Mouse (Mus musculus): ENCODE measurements around the gene Slc44a2.
A peak's percentile ranks its signal among the peaks of the same experiment; 100 is the strongest.
"Not testable (repeated sequence)": the region's sequence is repeated elsewhere in the genome, so short reads cannot be mapped to it uniquely, and the experiment has no call there.

Gene Slc44a2

GRCm38 (mm10) chr9:21309150-21309741 is 11.3 kb upstream of the Slc44a2 start:
- DNase-seq: peak; percentile 57 to 58

GRCm38 (mm10) chr9:21311695-21312094 is 8.8 kb upstream of the Slc44a2 start:
- DNase-seq: no peak

- DNase-seq: no peak
Measured at GRCm38 (mm10) chr9:21312134-21312533, 8.4 kb upstream of the Slc44a2 start, which contains the start of gene Ap1m2. TSS of gene Ap1m2 (minus strand) at chr9:21312337.

GRCm38 (mm10) chr9:21313394-21313793 is 7.1 kb upstream of the Slc44a2 start:
- DNase-seq: peak; percentile 94 to 95

DNA sequence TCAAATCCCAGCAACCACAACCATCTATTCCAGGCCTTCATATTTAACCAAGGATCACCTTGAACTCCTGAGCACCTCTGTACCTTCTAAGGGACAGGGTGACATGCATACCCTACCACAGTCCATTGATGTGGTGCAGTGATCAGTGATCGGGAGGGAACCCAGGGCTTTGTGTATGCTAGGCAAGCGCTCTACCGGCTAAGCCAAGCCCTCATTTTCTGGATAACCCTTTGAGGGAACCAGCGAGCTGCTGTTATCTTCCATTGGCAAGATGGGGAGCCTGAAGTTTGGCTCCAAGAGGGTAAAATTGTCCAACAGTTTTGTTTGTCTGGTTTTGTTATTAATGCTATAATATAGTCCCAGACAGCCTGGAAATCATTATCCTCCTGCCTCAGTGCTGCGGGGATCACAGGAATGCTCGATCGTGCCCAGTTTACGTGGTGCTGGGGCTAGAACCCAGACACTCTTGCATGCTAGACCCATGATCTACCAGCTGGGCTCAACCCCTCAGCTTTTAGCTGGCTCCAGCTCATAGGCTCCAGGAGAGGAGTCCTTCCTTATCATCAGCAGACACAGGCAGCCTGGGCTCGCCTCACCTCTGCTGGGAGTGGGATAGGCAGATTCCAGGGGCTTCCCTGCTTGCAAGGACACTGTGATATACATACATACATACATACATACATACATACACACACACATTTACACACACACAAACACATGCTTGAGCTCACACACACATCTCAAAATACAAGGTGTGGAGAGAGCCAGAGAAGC is 5.9 kb upstream of the Slc44a2 start:
- DNase-seq: no peak

GRCm38 (mm10) chr9:21315421-21315820 is 5.1 kb upstream of the Slc44a2 start:
- no peak for DNase-seq

- peak; percentile 20 to 29 for DNase-seq
Measured at GRCm38 (mm10) chr9:21316696-21317095, 3.8 kb upstream of the Slc44a2 start.

DNA sequence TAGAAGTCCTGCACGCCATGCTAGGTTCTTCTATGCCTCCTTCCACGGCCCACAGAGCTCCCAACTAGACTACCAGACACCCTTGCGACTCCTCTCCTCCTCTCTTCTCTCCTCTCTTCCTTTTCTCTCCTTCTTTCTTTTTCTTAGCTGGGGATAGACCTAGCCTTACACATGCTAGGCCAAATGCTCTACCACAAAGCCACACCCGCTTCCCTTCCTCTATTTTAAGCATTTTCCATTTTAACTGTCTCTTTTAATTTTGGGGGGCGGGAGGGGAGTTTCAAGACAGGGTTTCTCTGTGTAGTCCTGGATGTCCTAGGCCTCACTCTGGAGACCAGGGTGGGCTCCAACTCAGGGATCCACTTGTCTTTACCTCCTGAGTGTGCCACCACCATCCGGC is 1.7 kb upstream of the Slc44a2 start:
- DNase-seq: no peak

DNA sequence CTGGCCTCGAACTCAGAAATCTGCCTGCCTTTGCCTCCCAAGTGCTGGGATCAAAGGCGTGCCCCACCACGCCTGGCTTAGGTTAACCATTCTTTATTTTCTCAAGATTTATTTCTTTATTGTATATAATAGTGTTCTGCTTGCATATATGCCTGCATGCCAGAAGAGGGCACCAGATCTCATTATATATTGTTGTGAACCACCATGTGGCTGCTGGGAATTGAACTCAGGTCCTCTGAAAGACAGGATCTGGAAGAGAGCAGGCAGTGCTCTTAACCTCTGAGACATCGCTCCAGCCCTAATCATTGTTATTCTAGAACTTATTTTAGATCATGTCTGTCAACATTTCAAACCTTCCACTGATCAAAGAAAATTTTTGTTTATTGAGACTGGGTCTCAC is 995 bp upstream of the Slc44a2 start:
- DNase-seq: no peak

GRCm38 (mm10) chr9:21320280-21320618 is 249 bp upstream of the Slc44a2 start:
- no peak for DNase-seq

GRCm38 (mm10) chr9:21321513-21321835 is 976 bp downstream of the Slc44a2 start:
- DNase-seq: peak; percentile 72 to 74

GRCm38 (mm10) chr9:21322211-21322916 is 1.9 kb downstream of the Slc44a2 start:
- peak; percentile 37 to 38 for DNase-seq

DNA sequence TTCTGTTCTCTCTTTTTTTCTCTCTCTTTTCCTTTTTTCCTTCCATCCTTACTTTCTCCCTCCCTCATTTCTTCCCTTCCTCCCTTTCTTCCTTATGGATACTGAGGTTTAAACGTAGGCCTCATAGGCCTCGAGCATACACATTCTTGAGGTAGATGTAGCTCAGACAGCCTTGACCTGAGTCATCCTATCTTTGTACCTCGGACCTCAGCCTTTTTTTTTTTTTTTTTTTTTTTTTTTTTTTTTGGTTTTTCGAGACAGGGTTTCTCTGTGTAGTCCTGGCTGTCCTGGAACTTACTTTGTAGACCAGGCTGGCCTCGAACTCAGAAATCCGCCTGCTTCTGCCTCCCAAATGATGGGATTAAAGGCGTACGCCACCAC is 2.4 kb downstream of the Slc44a2 start:
- not testable (repeated sequence) for DNase-seq

GRCm38 (mm10) chr9:21324269-21324668 is 3.8 kb downstream of the Slc44a2 start:
- no peak for DNase-seq

DNA sequence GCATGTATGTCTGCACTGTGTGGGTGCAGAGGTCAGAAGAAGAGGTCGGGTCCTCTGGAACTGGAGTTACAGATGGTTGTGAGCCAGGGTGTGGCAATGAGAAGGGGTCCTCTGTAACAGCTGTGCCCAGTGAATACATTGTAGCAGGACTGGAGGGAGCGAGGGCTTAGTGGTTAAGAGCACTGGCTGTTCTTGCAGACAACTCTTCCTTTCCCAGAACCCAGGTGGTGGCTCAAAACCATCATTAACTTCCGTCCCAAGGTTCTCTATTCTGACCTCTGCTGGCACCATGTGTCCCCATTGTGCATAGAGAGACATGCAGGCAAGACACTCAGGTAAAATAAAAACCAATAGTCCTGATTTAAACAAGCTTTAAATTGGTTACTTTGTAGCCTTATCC is 7.1 kb downstream of the Slc44a2 start:
- DNase-seq: no peak

DNA sequence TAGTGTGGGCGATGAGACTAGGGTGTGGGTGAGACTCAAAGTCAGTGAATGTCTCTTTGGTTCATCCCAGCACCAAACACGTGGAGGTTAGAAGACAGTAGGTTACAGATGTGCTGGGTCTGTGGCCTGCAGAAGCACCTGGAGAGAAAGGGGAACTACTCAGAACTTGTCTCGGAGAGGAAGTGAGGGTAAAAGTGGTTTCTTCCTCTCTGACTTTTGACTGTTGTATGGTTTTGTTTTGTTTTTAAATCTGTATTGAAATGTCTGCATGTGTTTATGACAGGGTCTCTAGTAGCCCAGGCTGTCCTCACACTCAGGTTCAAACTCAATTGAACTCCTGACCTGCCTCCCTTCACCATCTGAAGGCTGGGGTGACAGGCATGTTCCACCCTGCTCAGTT is 7.5 kb downstream of the Slc44a2 start:
- DNase-seq: peak; percentile 62 to 66

- DNase-seq: no peak
Measured at GRCm38 (mm10) chr9:21329041-21329440, 8.5 kb downstream of the Slc44a2 start.

- DNase-seq: peak in 1 of 2 experiments; percentile 24
Measured at GRCm38 (mm10) chr9:21329699-21330289, 9.3 kb downstream of the Slc44a2 start.

- DNase-seq: no peak
Measured at GRCm38 (mm10) chr9:21331365-21332140, 11.1 kb downstream of the Slc44a2 start.

GRCm38 (mm10) chr9:21332161-21333061 is 11.9 kb downstream of the Slc44a2 start:
- DNase-seq: peak in 1 of 2 experiments; percentile 37

GRCm38 (mm10) chr9:21333523-21333922 is 13.0 kb downstream of the Slc44a2 start:
- no peak for DNase-seq

DNA sequence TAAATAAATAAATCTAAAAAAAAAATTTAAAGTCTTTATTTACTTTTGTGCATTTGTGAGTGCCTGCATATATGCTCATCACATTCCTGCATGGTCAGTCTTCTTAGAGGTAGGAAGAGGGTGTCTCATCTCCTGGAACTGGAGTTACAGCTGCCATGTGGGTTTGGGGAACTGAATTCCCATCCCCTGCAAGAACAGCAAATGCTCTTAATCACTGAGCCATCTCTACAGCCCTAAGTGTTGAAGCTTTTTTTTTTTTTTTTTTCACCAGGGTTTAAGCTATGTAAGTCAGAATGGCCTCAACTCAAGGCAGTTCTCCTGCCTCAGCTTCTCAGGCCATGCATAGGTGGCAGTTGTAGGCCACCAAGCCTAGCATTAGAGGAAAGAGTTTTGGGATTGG is 14.2 kb downstream of the Slc44a2 start:
- no peak for DNase-seq

All from B cell, adult 2 months (primary cell).